27 mouse cellular contexts compared by ENCODE assay signal in the genomic region with DNA sequence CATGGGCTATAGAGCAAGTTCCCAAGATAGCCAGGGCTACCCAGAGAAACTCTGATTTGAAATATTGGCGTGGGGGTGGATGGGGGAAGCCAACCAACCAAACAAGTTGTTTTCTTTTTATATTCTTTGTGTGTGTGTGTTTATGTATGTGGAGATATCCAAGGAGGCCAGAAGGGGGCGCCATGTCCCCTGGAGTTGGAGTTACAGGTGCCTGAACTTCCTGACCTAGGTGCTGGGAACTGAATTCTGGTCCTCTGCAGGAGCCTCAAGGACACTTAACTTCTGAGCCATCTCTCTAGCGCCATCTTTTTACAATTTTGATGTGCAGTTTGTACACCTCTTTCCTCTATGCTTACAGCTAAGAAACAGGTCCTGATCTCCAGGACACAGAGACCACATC. TPM values are rescaled to one million over a fixed set of nuclear protein-coding genes. Genes with fewer than 3 reads are reported as not detected.
DNase-seq lines count a peak whose midpoint lies in the region; TF ChIP-seq lines count a peak whose summit lies in the region.
"Had no signal": no experiment of that assay in that cellular context is flagged by ENCODE, and none has a peak within 500 bp of the region (broad histone marks: within the 10 kb centered on the region; RNA-seq: fewer than 3 reads in every experiment).

No protein-coding gene starts in this region.

- H3K36me3 ChIP-seq in kidney, adult 2 months (ENCODE audit: control insufficient read depth, insufficient read depth, low read length): no peaks in the 10 kb centered on the region
- H3K36me3 ChIP-seq in E14TG2a.4 (ENCODE audit: insufficient read depth, low read length): peaks cover 6% of the 10 kb centered on the region; the same call in 1 of the 2 replicates
- H3K36me3 ChIP-seq: embryonic facial prominence, embryonic 15.5 days; heart, embryonic 15.5 days; limb, embryonic 15.5 days; liver, embryonic 15.5 days; midbrain, embryonic 15.5 days; stomach, embryonic 15.5 days had no signal

- no peaks in the 10 kb centered on the region for H3K4me1 ChIP-seq in kidney, adult 2 months (ENCODE audit: control insufficient read depth, insufficient read depth, low read length)
- peaks cover 62% of the 10 kb centered on the region for H3K4me1 ChIP-seq in E14TG2a.4 (replicated peaks; ENCODE audit: low read depth, low read length)
- H3K4me1 ChIP-seq: embryonic facial prominence, embryonic 15.5 days; limb, embryonic 15.5 days; midbrain, embryonic 15.5 days; neural tube, embryonic 13.5 days; stomach, embryonic 15.5 days had no signal

- TF ChIP-seq CTCF in kidney, adult 2 months (conservative IDR thresholded peaks at IDR 0.05; ENCODE audit: insufficient read depth, insufficient read length, low read depth, low read length): 0 out of 2 replicates have a peak, but pooled peaks have one; percentile 6
- peak; percentile 51 for TF ChIP-seq CTCF in E14TG2a.4 (conservative IDR thresholded peaks at IDR 0.05; ENCODE audit: low read length)

- 82% methylated on average over 3 of the region's 3 CpGs for WGBS in kidney, adult 2 months

- no peak overlapping the region for H3K4me3 ChIP-seq in kidney, adult 2 months (ENCODE audit: insufficient read depth, low read depth, low read length)
- no peak overlapping the region for H3K4me3 ChIP-seq in E14TG2a.4 (replicated peaks; ENCODE audit: low read length)
- H3K4me3 ChIP-seq: embryonic facial prominence, embryonic 15.5 days; heart, embryonic 15.5 days; left cerebral cortex, adult 2 months; limb, embryonic 15.5 days; liver, embryonic 15.5 days; midbrain, embryonic 15.5 days; neural tube, embryonic 13.5 days; stomach, embryonic 15.5 days had no signal

- no peaks in the 10 kb centered on the region for H3K9me3 ChIP-seq in E14TG2a.4 (ENCODE audit: low read length)
- H3K9me3 ChIP-seq: embryonic facial prominence, embryonic 15.5 days; heart, embryonic 15.5 days; limb, embryonic 15.5 days; liver, embryonic 15.5 days; midbrain, embryonic 15.5 days; neural tube, embryonic 13.5 days; stomach, embryonic 15.5 days had no signal

- DNase-seq in kidney, adult 2 months: no peak
- DNase-seq in kidney, postnatal 25 days: no peak
- peak; percentile 71 for DNase-seq in ES-CJ7 (ENCODE audit: low read depth, low spot score)
- peak; percentile 29 for DNase-seq in induced T-regulatory cell, adult 2 months (ENCODE audit: low read depth)
- DNase-seq in natural killer cell, adult 2 months (ENCODE audit: low spot score in 2 of 2): no peak
- DNase-seq in left cerebral cortex, adult 8-10 months (ENCODE audit: low spot score in 2 of 2): no peak
- DNase-seq: adrenal gland, postnatal 14 days; cerebellum, adult 9-10 months; gastrocnemius, postnatal 14 days; heart, adult 18-20 months; heart, postnatal 36 days; kidney, postnatal 36 days; left cerebral cortex, postnatal 4 days; retina, postnatal 1 day; right cerebral cortex, postnatal 25 days had no signal

- no peak for TF ChIP-seq POLR2A in kidney, adult 2 months (IDR thresholded peaks at IDR 0.05; ENCODE audit: low read depth, low read length)

- H3K27me3 ChIP-seq in kidney, adult 2 months (replicated peaks; ENCODE audit: control insufficient read depth, insufficient read depth, low read length): no peaks in the 10 kb centered on the region
- H3K27me3 ChIP-seq in E14TG2a.4 (ENCODE audit: insufficient read depth, low read length): no peaks in the 10 kb centered on the region
- H3K27me3 ChIP-seq: embryonic facial prominence, embryonic 15.5 days; heart, embryonic 15.5 days; limb, embryonic 15.5 days; midbrain, embryonic 15.5 days; neural tube, embryonic 13.5 days; stomach, embryonic 15.5 days had no signal

- H3K27ac ChIP-seq in kidney, adult 2 months (ENCODE audit: insufficient read depth, low read depth, low read length): no peak overlapping the region
- H3K27ac ChIP-seq: embryonic facial prominence, embryonic 15.5 days; heart, embryonic 15.5 days; hindbrain, embryonic 14.5 days; left cerebral cortex, adult 2 months; limb, embryonic 15.5 days; liver, embryonic 15.5 days; macrophage; midbrain, embryonic 15.5 days; neural tube, embryonic 13.5 days; stomach, embryonic 15.5 days had no signal

RNA-seq across cellular contexts. Expression of gene Rragd, which starts 11.3 kb away (rescaled TPM):
- 14.3 and 18.9 TPM in 2 replicates for polyA plus RNA-seq in kidney, adult 2 months (2012; rRNA removed)
- 100 to 1,000 TPM in 2 of 4 experiments, 10 to 100 TPM in 2; 95.8 to 117 (median 104) TPM for total RNA-seq in left cerebral cortex, adult 8-10 months (2022)
- total RNA-seq: MEL had no signal

RNA-seq across cellular contexts. Expression of gene Ube2j1, which starts 37.0 kb away (rescaled TPM):
- polyA plus RNA-seq in kidney, adult 2 months (2012; rRNA removed): 15.8 and 19.1 TPM in 2 replicates
- 100 to 1,000 TPM; 107 to 123 (median 109) TPM for total RNA-seq in left cerebral cortex, adult 8-10 months (2022)

RNA-seq across cellular contexts. Expression of gene Ankrd6, which starts 43.5 kb away (rescaled TPM):
- polyA plus RNA-seq in kidney, adult 2 months (2012; rRNA removed): 0.71 and 1.1 TPM in 2 replicates
- 10 to 100 TPM; 40.6 to 48.4 (median 40.7) TPM for total RNA-seq in left cerebral cortex, adult 8-10 months (2022)

Comparison
In these comparisons a context has a peak if more than half of its experiments do, and no peak if none do; other contexts are left out.
1. DNase-seq: peak in ES-CJ7 (single experiment) and induced T-regulatory cell, adult 2 months (single experiment); none in kidney, adult 2 months (single experiment), kidney, postnatal 25 days (0 of 2), natural killer cell, adult 2 months (0 of 2) and left cerebral cortex, adult 8-10 months (0 of 2).